Mouse (Mus musculus) gastrocnemius, postnatal 10 days (tissue): ENCODE measurements at regions not wholly inside any gene's neighbourhood (a gene's known extent, or its start where the extent isn't known, plus 50 kb on each side); places are given as distances from the start of the nearest gene placed in this dataset.

Experiments
- DNase-seq: peaks from one replicate; pipeline ENCODE4 v3.0.0; 2021; ENCODE audit warnings: mixed read lengths

- DNase-seq, result no peak
Observed at GRCm38 (mm10) chr10:102694810-102695209, 182.8 kb downstream of the Rassf9 start.

- no peak for DNase-seq
Observed at GRCm38 (mm10) chr10:102689966-102690365, 177.9 kb downstream of the Rassf9 start.

GRCm38 (mm10) chr10:102686667-102687397, 174.8 kb downstream of the Rassf9 start:
- no peak for DNase-seq

GRCm38 (mm10) chr10:102685833-102686434, 173.9 kb downstream of the Rassf9 start:
- no peak for DNase-seq

- no peak for DNase-seq
Observed at GRCm38 (mm10) chr10:102667359-102667758, 155.3 kb downstream of the Rassf9 start.

GRCm38 (mm10) chr10:102659683-102660082, 147.7 kb downstream of the Rassf9 start:
- DNase-seq, result no peak

GRCm38 (mm10) chr10:102636507-102636906, 124.5 kb downstream of the Rassf9 start:
- DNase-seq, result no peak

GRCm38 (mm10) chr10:102633438-102633837, 121.4 kb downstream of the Rassf9 start:
- no peak for DNase-seq

- no peak for DNase-seq
Observed at GRCm38 (mm10) chr10:102628609-102629008, 116.6 kb downstream of the Rassf9 start.

- DNase-seq, result no peak
Observed at GRCm38 (mm10) chr10:102623895-102624294, 111.9 kb downstream of the Rassf9 start.

GRCm38 (mm10) chr10:102622583-102623008, 110.6 kb downstream of the Rassf9 start:
- no peak for DNase-seq

GRCm38 (mm10) chr10:102618711-102619110, 106.7 kb downstream of the Rassf9 start:
- DNase-seq, result no peak

GRCm38 (mm10) chr10:102615962-102616595, 104.1 kb downstream of the Rassf9 start:
- DNase-seq, result no peak
